Mouse (Mus musculus): ENCODE results near the gene Ube2j2. TPM values are rescaled to one million over a fixed set of nuclear protein-coding genes. Genes with fewer than 3 reads are reported as not detected.

The Ube2j2 gene
- total and polyA plus RNA-seq, 3 experiments = 121 to 172 TPM; not detected in 1

DNA sequence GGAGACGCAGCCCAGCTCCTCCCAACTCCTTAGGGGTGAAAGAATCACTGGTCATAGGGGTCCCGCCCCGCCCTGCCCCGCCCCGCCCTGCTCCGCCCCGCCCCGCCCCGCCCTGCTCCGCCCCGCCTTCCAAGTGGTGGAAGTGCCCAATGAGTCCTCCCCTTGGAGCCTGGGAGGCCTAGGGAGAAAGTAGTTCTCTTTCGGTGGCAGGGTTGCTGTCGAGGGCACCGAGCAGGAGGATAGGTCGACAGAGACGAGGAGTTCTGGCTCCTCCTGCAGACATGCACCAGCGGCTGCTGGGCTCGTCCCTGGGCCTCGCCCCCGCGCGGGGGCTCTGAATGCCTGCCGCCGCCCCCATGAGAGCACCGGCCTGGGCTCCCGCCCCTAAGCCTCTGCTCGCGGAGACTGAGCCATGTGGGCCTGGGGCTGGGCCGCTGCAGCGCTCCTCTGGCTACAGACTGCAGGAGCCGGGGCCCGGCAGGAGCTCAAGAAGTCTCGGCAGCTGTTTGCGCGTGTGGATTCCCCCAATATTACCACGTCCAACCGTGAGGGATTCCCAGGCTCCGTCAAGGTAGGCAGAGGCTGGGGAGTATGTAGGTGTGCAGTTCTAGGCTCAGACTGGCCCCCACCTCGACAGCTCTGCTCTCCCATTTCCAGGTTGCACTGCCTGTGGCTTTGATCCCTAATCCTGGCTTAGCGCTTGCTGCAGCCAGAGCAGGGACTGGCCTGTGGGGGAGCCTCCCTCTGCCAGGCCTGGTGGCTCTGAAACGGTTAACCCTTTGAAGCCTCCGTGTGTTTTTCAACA is 18.7 kb downstream of the Ube2j2 start, which contains the start of gene C1qtnf12:
TSS of gene C1qtnf12 (plus strand) at position 152 of the 805 bp plus-strand sequence.
- DNase-seq (ENCODE audit: low read depth, low spot score) = no peak
- H3K9me3 ChIP-seq (replicated peaks; ENCODE audit: insufficient read depth, low read length) = no peaks in the 10 kb centered on the region
- no peak within 1 kb of the TSS for H3K9ac ChIP-seq (ENCODE audit: control insufficient read depth, low read depth, low read length, poor library complexity, severe bottlenecking)
- TF ChIP-seq MXI1 (IDR thresholded peaks at IDR 0.05; ENCODE audit: low read depth, low read length) = no peak
- TF ChIP-seq E2F4 (IDR thresholded peaks at IDR 0.05; ENCODE audit: borderline replicate concordance, low read depth, low read length) = no peak
- TF ChIP-seq UBTF (IDR thresholded peaks at IDR 0.05; ENCODE audit: borderline replicate concordance, insufficient read depth, low read depth, low read length) = no peak
- no peak for TF ChIP-seq NELFE (IDR thresholded peaks at IDR 0.05; ENCODE audit: low read depth, low read length)
- no peak within 1 kb of the TSS for H3K4me3 ChIP-seq (ENCODE audit: control insufficient read depth in 1 of 2, insufficient read depth in 1 of 2, low read depth in 2 of 2, low read length in 2 of 2)
- peaks cover 0 to 11% of the 10 kb centered on the region in 2 experiments for H3K36me3 ChIP-seq (ENCODE audit: control insufficient read depth in 1 of 2, insufficient read depth in 2 of 2, low read length in 2 of 2)
- no peaks in the 10 kb centered on the region; the same call in 1 of the 2 replicates for H3K79me2 ChIP-seq (ENCODE audit: control insufficient read depth, insufficient read depth, low read length, poor library complexity)
- H3K4me1 ChIP-seq (ENCODE audit: control insufficient read depth in 1 of 2, insufficient read depth in 2 of 2, low read length in 2 of 2) = peaks cover 0 to 5% of the 10 kb centered on the region in 2 experiments; a peak in 2 of 4 replicates
- no peaks in the 10 kb centered on the region for H3K27me3 ChIP-seq (ENCODE audit: control insufficient read depth in 1 of 2, insufficient read depth in 2 of 2, low read length in 2 of 2)
- H3K27ac ChIP-seq (ENCODE audit: control insufficient read depth, low read depth, low read length) = no peak within 1 kb of the TSS

DNA sequence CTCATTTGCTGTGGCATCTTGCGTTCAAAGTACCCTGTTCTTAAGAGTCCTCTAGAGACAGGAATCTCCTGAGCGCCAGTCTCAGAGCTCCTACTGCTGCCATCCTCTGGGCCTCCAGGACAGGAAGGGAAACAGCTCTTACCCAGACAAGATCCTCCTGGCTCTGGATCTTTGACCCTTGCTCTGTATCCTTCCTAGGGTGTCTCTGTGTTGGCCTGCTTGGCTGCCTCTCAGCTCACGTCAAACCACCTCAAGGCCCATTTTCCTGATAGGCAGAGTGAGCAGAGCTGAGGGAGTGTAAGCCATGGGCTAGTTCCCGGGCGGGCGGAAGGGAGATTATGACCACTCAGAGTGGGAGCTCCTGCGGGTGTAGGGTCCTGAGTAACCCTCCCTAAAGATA is 19.5 kb downstream of the Ube2j2 start:
- H3K4me1 ChIP-seq (ENCODE audit: control insufficient read depth in 1 of 2, insufficient read depth in 2 of 2, low read length in 2 of 2) = peaks cover 0 to 5% of the 10 kb centered on the region in 2 experiments; a peak in 2 of 4 replicates
- TF ChIP-seq SIN3A (IDR thresholded peaks at IDR 0.05; ENCODE audit: low read length) = no peak
- H3K9me3 ChIP-seq (replicated peaks; ENCODE audit: insufficient read depth, low read length) = no peaks in the 10 kb centered on the region
- H3K79me2 ChIP-seq (ENCODE audit: control insufficient read depth, insufficient read depth, low read length, poor library complexity) = no peaks in the 10 kb centered on the region; the same call in 1 of the 2 replicates
- peaks cover 0 to 11% of the 10 kb centered on the region in 2 experiments for H3K36me3 ChIP-seq (ENCODE audit: control insufficient read depth in 1 of 2, insufficient read depth in 2 of 2, low read length in 2 of 2)
- DNase-seq (ENCODE audit: low read depth, low spot score) = no peak
- no peak overlapping the region for H3K27ac ChIP-seq (ENCODE audit: control insufficient read depth, low read depth, low read length)
- no peak overlapping the region for H3K9ac ChIP-seq (ENCODE audit: control insufficient read depth, low read depth, low read length, poor library complexity, severe bottlenecking)
- no peaks in the 10 kb centered on the region for H3K27me3 ChIP-seq (ENCODE audit: control insufficient read depth in 1 of 2, insufficient read depth in 2 of 2, low read length in 2 of 2)
- H3K4me3 ChIP-seq (ENCODE audit: control insufficient read depth in 1 of 2, insufficient read depth in 1 of 2, low read depth in 2 of 2, low read length in 2 of 2) = no peak overlapping the region

DNA sequence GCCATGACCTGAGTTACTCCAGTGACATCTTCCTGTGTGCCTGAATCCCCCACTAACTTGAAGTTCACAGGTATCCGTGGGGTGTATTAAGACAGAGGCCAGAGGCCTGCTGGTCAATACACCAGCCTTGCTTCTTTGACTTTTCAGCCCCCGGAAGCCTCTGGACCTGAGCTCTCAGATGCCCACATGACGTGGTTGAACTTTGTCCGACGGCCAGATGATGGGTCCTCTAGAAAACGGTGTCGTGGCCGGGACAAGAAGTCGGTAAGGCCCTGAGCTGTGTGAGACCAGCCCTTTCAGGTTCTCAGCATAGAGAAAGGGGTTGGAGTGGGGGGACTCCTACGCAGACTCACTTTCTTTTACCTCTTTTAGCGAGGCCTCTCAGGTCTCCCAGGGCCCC is 20.8 kb downstream of the Ube2j2 start:
- Histone ChIP-seq H3K79me2 (ENCODE audit: control insufficient read depth, insufficient read depth, low read length, poor library complexity) (no peaks in the 10 kb centered on the region; the same call in 1 of the 2 replicates), H3K4me1 (ENCODE audit: control insufficient read depth in 1 of 2, insufficient read depth in 2 of 2, low read length in 2 of 2) (peaks cover 0 to 5% of the 10 kb centered on the region in 2 experiments; a peak in 2 of 4 replicates), H3K9ac (ENCODE audit: control insufficient read depth, low read depth, low read length, poor library complexity, severe bottlenecking) (no peak overlapping the region), H3K4me3 (ENCODE audit: control insufficient read depth in 1 of 2, insufficient read depth in 1 of 2, low read depth in 2 of 2, low read length in 2 of 2) (no peak overlapping the region), H3K36me3 (ENCODE audit: control insufficient read depth in 1 of 2, insufficient read depth in 2 of 2, low read length in 2 of 2) (peaks cover 0 to 11% of the 10 kb centered on the region in 2 experiments), H3K9me3 (replicated peaks; ENCODE audit: insufficient read depth, low read length) (no peaks in the 10 kb centered on the region), H3K27me3 (ENCODE audit: control insufficient read depth in 1 of 2, insufficient read depth in 2 of 2, low read length in 2 of 2) (no peaks in the 10 kb centered on the region), H3K27ac (ENCODE audit: control insufficient read depth, low read depth, low read length) (no peak overlapping the region)
- TF ChIP-seq MXI1 (IDR thresholded peaks at IDR 0.05; ENCODE audit: low read depth, low read length) (no peak), MEF2A (IDR thresholded peaks at IDR 0.05; ENCODE audit: extremely low read depth, insufficient replicate concordance, low read depth, low read length, poor library complexity, severe bottlenecking) (no peak), MAX (IDR thresholded peaks at IDR 0.05; ENCODE audit: low read length) (no peak), MYB (IDR thresholded peaks at IDR 0.05; ENCODE audit: low read depth, low read length) (no peak), POLR2AphosphoS2 (IDR thresholded peaks at IDR 0.05; ENCODE audit: low read length) (no peak), MYC (IDR thresholded peaks at IDR 0.05; ENCODE audit: low read depth, low read length) (no peak), CHD1 (IDR thresholded peaks at IDR 0.05; ENCODE audit: low read depth, low read length) (no peak)
- DNase-seq (ENCODE audit: low read depth, low spot score) = no peak

Data from MEL (cell line).